ENCODE assay signal across 8 mouse cellular contexts in genomic region chr5:24352251-24352859, GRCm38 (mm10). TPM values are rescaled to one million over a fixed set of nuclear protein-coding genes. Genes with fewer than 3 reads are reported as not detected.
DNase-seq lines count a peak whose midpoint lies in the region; ATAC-seq and TF ChIP-seq lines count a peak whose summit lies in the region.

No protein-coding gene starts in this region.

- in situ Hi-C loops in ES-E14 (cut with MboI; ENCODE audit: low sequenced_read_pairs in 2 of 2, unreplicated experiment in 2 of 2) = no loop called here

- H3K36me3 ChIP-seq in E14TG2a.4 (ENCODE audit: insufficient read depth, low read length) = no peaks in the 10 kb centered on the region
- no peaks in the 10 kb centered on the region for H3K36me3 ChIP-seq in ES-E14 (ENCODE audit: control insufficient read depth, insufficient read depth, low read length, poor library complexity, severe bottlenecking)
- H3K36me3 ChIP-seq in embryonic facial prominence, embryonic 10.5 days (replicated peaks) = no peaks in the 10 kb centered on the region
- no peaks in the 10 kb centered on the region for H3K36me3 ChIP-seq in liver, embryonic 16.5 days (ENCODE audit: control insufficient read depth, insufficient read depth)
- no peaks in the 10 kb centered on the region for H3K36me3 ChIP-seq in stomach, embryonic 15.5 days

- intact Hi-C loops in heart, postnatal 14 days (cut with DNase I) = no loop called here

- no peak overlapping the region for H3K27ac ChIP-seq in ES-E14 (ENCODE audit: insufficient read depth, low read depth, low read length, poor library complexity, severe bottlenecking)
- H3K27ac ChIP-seq in embryonic facial prominence, embryonic 10.5 days (replicated peaks) = peak overlapping the region; percentile 81
- no peak overlapping the region for H3K27ac ChIP-seq in liver, embryonic 16.5 days (ENCODE audit: low read length)
- H3K27ac ChIP-seq in stomach, embryonic 15.5 days = peak overlapping the region; percentile 96

- H3K4me2 ChIP-seq in liver, embryonic 16.5 days (ENCODE audit: low read depth, low read length) = peak overlapping the region; percentile 81
- H3K4me2 ChIP-seq in stomach, embryonic 15.5 days = peak overlapping the region; percentile 92

- under 1% methylated on average over 24 of the region's 24 CpGs for WGBS in embryonic facial prominence, embryonic 10.5 days
- WGBS in liver, embryonic 16.5 days (ENCODE audit: insufficient replicate concordance) = 1% methylated on average over 24 of the region's 24 CpGs
- 2% methylated on average over 24 of the region's 24 CpGs for WGBS in stomach, embryonic 15.5 days

- peaks cover 51% of the 10 kb centered on the region for H3K27me3 ChIP-seq in E14TG2a.4 (ENCODE audit: insufficient read depth, low read length)
- H3K27me3 ChIP-seq in embryonic facial prominence, embryonic 10.5 days (replicated peaks; ENCODE audit: low read depth, poor library complexity, severe bottlenecking) = peaks cover 72% of the 10 kb centered on the region
- H3K27me3 ChIP-seq in liver, embryonic 16.5 days (ENCODE audit: control insufficient read depth, insufficient read depth, low read depth, low read length) = peaks cover 68% of the 10 kb centered on the region
- peaks cover 11% of the 10 kb centered on the region; the same call in 1 of the 2 replicates for H3K27me3 ChIP-seq in stomach, embryonic 15.5 days (replicated peaks)

- H3K9me3 ChIP-seq in E14TG2a.4 (ENCODE audit: low read length) (no peaks in the 10 kb centered on the region), ES-E14 (ENCODE audit: control insufficient read depth, insufficient read depth, low read depth, low read length) (no peaks in the 10 kb centered on the region)
- H3K9me3 ChIP-seq in embryonic facial prominence, embryonic 10.5 days = no peaks in the 10 kb centered on the region
- H3K9me3 ChIP-seq in liver, embryonic 16.5 days (replicated peaks; ENCODE audit: control insufficient read depth, low read length) = no peaks in the 10 kb centered on the region
- no peaks in the 10 kb centered on the region for H3K9me3 ChIP-seq in stomach, embryonic 15.5 days

- H3K4me3 ChIP-seq in E14TG2a.4 (replicated peaks; ENCODE audit: low read length) (peak overlapping the region; percentile 84), ES-E14 (ENCODE audit: insufficient read depth in 1 of 2, low read depth in 1 of 2, low read length in 2 of 2, poor library complexity in 1 of 2, severe bottlenecking in 1 of 2) (peak overlapping the region; percentile 86 to 95)
- H3K4me3 ChIP-seq in embryonic facial prominence, embryonic 10.5 days = peak overlapping the region; percentile 77
- peak overlapping the region; percentile 59 for H3K4me3 ChIP-seq in liver, embryonic 16.5 days (ENCODE audit: low read depth, low read length)
- H3K4me3 ChIP-seq in stomach, embryonic 15.5 days (replicated peaks) = peak overlapping the region; percentile 75

- H3K9ac ChIP-seq in ES-E14 (ENCODE audit: insufficient read depth, low read depth, low read length, poor library complexity, severe bottlenecking) = no peak overlapping the region
- H3K9ac ChIP-seq in liver, embryonic 16.5 days (ENCODE audit: low read depth, low read length) = no peak overlapping the region
- no peak overlapping the region; the same call in 1 of the 2 replicates for H3K9ac ChIP-seq in stomach, embryonic 15.5 days

- ATAC-seq in liver, embryonic 16.5 days (ENCODE audit: low read depth) = no peak
- peak; percentile 72 for ATAC-seq in stomach, embryonic 15.5 days (ENCODE audit: insufficient read depth, low FRiP score, low read depth)

- H3K4me1 ChIP-seq in E14TG2a.4 (replicated peaks; ENCODE audit: low read depth, low read length) = peaks cover 54% of the 10 kb centered on the region
- peaks cover 2 to 21% of the 10 kb centered on the region in 2 experiments; a peak in 2 of 4 replicates for H3K4me1 ChIP-seq in ES-E14 (ENCODE audit: control insufficient read depth in 2 of 2, insufficient read depth in 2 of 2, low read length in 2 of 2, poor library complexity in 1 of 2)
- peaks cover 66% of the 10 kb centered on the region for H3K4me1 ChIP-seq in embryonic facial prominence, embryonic 10.5 days
- H3K4me1 ChIP-seq in liver, embryonic 16.5 days (ENCODE audit: control insufficient read depth, low read depth, low read length) = peaks cover 21% of the 10 kb centered on the region
- peaks cover 52% of the 10 kb centered on the region for H3K4me1 ChIP-seq in stomach, embryonic 15.5 days

- no peak for DNase-seq in ES-E14 (ENCODE audit: low read depth, low spot score)
- DNase-seq in embryonic facial prominence, embryonic 10.5 days (ENCODE audit: low spot score) = peak; percentile 79
- peak; percentile 72 to 82 for DNase-seq in heart, postnatal 14 days
- no peak for DNase-seq in urinary bladder, postnatal 14 days (ENCODE audit: low spot score)
- DNase-seq in right cerebral cortex, postnatal 36 days (ENCODE audit: low spot score in 2 of 2) = no peak

- no peak for TF ChIP-seq CTCF in E14TG2a.4 (conservative IDR thresholded peaks at IDR 0.05; ENCODE audit: low read length)

TF ChIP-seq in ES-E14, 5 proteins besides CTCF, POLR2A, EP300 and RAD21:
- no peak for TF ChIP-seq MAFK (IDR thresholded peaks at IDR 0.05; ENCODE audit: insufficient read depth, low read depth, low read length)
- no peak for TF ChIP-seq HCFC1 (IDR thresholded peaks at IDR 0.05; ENCODE audit: borderline replicate concordance, insufficient read depth, low read length)
- no peak for TF ChIP-seq ZC3H11A (IDR thresholded peaks at IDR 0.05; ENCODE audit: borderline replicate concordance, low read depth, low read length)
- no peak for TF ChIP-seq CHD2 (IDR thresholded peaks at IDR 0.05; ENCODE audit: low read depth, low read length)
- TF ChIP-seq ZNF384 (IDR thresholded peaks at IDR 0.05; ENCODE audit: low read depth, low read length) = no peak
TF ChIP-seq in ES-E14: peak in this region for 0.

RNA-seq across cellular contexts. Expression of gene Kcnh2, which starts 1.0 kb away (rescaled TPM):
- total RNA-seq in ES-E14 (2012; rRNA removed) = 6.5 and 7.7 TPM in 2 replicates
- polyA plus RNA-seq in embryonic facial prominence, embryonic 10.5 days (2016; fragmentation: Nextera tagmentation; extraction: Ambion mirVana) = 10.9 and 13.7 TPM in 2 replicates
- total RNA-seq in heart, postnatal 14 days (2021) = 10 to 100 TPM; 75.5 to 85.8 TPM
- 0.20 and 0.27 TPM in 2 replicates for polyA plus RNA-seq in liver, embryonic 16.5 days (2015; fragmentation: Nextera tagmentation; extraction: Ambion mirVana)
- 9.6 and 12.1 TPM in 2 replicates for polyA plus RNA-seq in stomach, embryonic 15.5 days (2015; fragmentation: Nextera tagmentation; extraction: Ambion mirVana)

RNA-seq across cellular contexts. Expression of gene Nos3, which starts 12.3 kb away (rescaled TPM):
- total RNA-seq in ES-E14 (2012; rRNA removed) = 2.2 and 5.8 TPM in 2 replicates
- 7.6 and 7.7 TPM in 2 replicates for polyA plus RNA-seq in embryonic facial prominence, embryonic 10.5 days (2016; fragmentation: Nextera tagmentation; extraction: Ambion mirVana)
- total RNA-seq in heart, postnatal 14 days (2021) = 10 to 100 TPM; 34.5 to 35.6 TPM
- 2.0 and 2.2 TPM in 2 replicates for polyA plus RNA-seq in liver, embryonic 16.5 days (2015; fragmentation: Nextera tagmentation; extraction: Ambion mirVana)
- polyA plus RNA-seq in stomach, embryonic 15.5 days (2015; fragmentation: Nextera tagmentation; extraction: Ambion mirVana) = 6.8 and 8.3 TPM in 2 replicates

RNA-seq across cellular contexts. Expression of gene Atg9b, which starts 39.6 kb away (rescaled TPM):
- total RNA-seq in ES-E14 (2012; rRNA removed) = 3.7 and 8.2 TPM in 2 replicates
- polyA plus RNA-seq in embryonic facial prominence, embryonic 10.5 days (2016; fragmentation: Nextera tagmentation; extraction: Ambion mirVana) = 0.69 and 0.83 TPM in 2 replicates
- under 1 TPM; 0.41 to 0.45 TPM for total RNA-seq in heart, postnatal 14 days (2021)
- polyA plus RNA-seq in liver, embryonic 16.5 days (2015; fragmentation: Nextera tagmentation; extraction: Ambion mirVana) = 1.8 and 2.9 TPM in 2 replicates
- polyA plus RNA-seq in stomach, embryonic 15.5 days (2015; fragmentation: Nextera tagmentation; extraction: Ambion mirVana) = 2.0 and 2.5 TPM in 2 replicates

RNA-seq across cellular contexts. Expression of gene Abcb8, which starts 41.1 kb away (rescaled TPM):
- 46.5 and 70.5 TPM in 2 replicates for total RNA-seq in ES-E14 (2012; rRNA removed)
- 53.6 and 57.2 TPM in 2 replicates for polyA plus RNA-seq in embryonic facial prominence, embryonic 10.5 days (2016; fragmentation: Nextera tagmentation; extraction: Ambion mirVana)
- total RNA-seq in heart, postnatal 14 days (2021) = 10 to 100 TPM; 81.9 to 87.0 TPM
- 29.6 TPM in 2 replicates for polyA plus RNA-seq in liver, embryonic 16.5 days (2015; fragmentation: Nextera tagmentation; extraction: Ambion mirVana)
- 49.9 and 59.5 TPM in 2 replicates for polyA plus RNA-seq in stomach, embryonic 15.5 days (2015; fragmentation: Nextera tagmentation; extraction: Ambion mirVana)

Comparison
In these comparisons a context has a peak if more than half of its experiments do, and no peak if none do; other contexts are left out.
1. DNase-seq: peak in embryonic facial prominence, embryonic 10.5 days (single experiment) and heart, postnatal 14 days (2 of 2); none in ES-E14 (single experiment), urinary bladder, postnatal 14 days (single experiment) and right cerebral cortex, postnatal 36 days (0 of 2).
2. H3K27ac ChIP-seq: peak in embryonic facial prominence, embryonic 10.5 days (single experiment) and stomach, embryonic 15.5 days (single experiment); none in ES-E14 (single experiment) and liver, embryonic 16.5 days (single experiment).
3. Peak in every context shown above with its lines, with median percentiles within 50 percentile points of each other: H3K4me3 ChIP-seq.